Mouse (Mus musculus) lung, embryonic 16.5 days (tissue): ENCODE measurements around the gene Hist1h3d. TPM values are rescaled to one million over a fixed set of nuclear protein-coding genes. Genes with fewer than 3 reads are reported as not detected.

Experiments
- ATAC-seq: fragments of 200-750 bp; cut with Nextera tagmentation; 2 replicates; pipeline ENCODE4 v1.8.0; 2017; ENCODE audit warnings: low read depth, mild to moderate bottlenecking, moderate library complexity
- H3K27ac ChIP-seq: fragments of 300-500 bp; sonication (generic); 2 replicates; pipeline ENCODE4 v1.5.1; 2014; ENCODE audit warnings: mild to moderate bottlenecking, control low read depth, low read length
- H3K27me3 ChIP-seq: fragments of 300-500 bp; sonication (generic); 2 replicates; pipeline ENCODE4 v1.6.1; 2014; ENCODE audit warnings: low read depth, low read length, mixed read lengths; ENCODE audit not compliant: control insufficient read depth, insufficient read depth
- H3K36me3 ChIP-seq: fragments of 300-500 bp; sonication (generic); 2 replicates; pipeline ENCODE4 v1.6.1; 2014; ENCODE audit warnings: low read length; ENCODE audit not compliant: control insufficient read depth, insufficient read depth
- H3K4me1 ChIP-seq: fragments of 300-500 bp; sonication (generic); replicated peaks from 2 replicates; pipeline ENCODE4 v1.6.1; 2014; ENCODE audit warnings: low read length, mixed read lengths; ENCODE audit not compliant: control insufficient read depth, insufficient read depth
- H3K4me2 ChIP-seq: fragments of 300-500 bp; sonication (generic); 2 replicates; pipeline ENCODE4 v1.6.1; 2014; ENCODE audit warnings: low read depth, low read length, control low read depth
- H3K4me3 ChIP-seq: fragments of 300-500 bp; sonication (generic); 2 replicates; pipeline ENCODE4 v1.5.1; 2014; ENCODE audit warnings: mild to moderate bottlenecking, low read length, control low read depth
- H3K9ac ChIP-seq: fragments of 300-500 bp; sonication (generic); 2 replicates; pipeline ENCODE4 v1.6.1; 2014; ENCODE audit warnings: low read length, control low read depth
- H3K9me3 ChIP-seq: fragments of 300-500 bp; sonication (generic); 2 replicates; pipeline ENCODE4 v1.6.1; 2016; ENCODE audit warnings: low read length; ENCODE audit not compliant: control insufficient read depth
- WGBS: fragments of 180-500 bp; shearing (Covaris S2); extraction: QIAGEN DNeasy Blood & Tissue Kit; methylation state at CpG from one replicate; pipeline ENCODE4 v1.1.7; 2014; 5-methylcytosine and 5-hydroxymethylcytosine counted together
- polyA plus RNA-seq: library from polyadenylated mRNA; unstranded; fragments of >200 nt; fragmentation: Nextera tagmentation; extraction: Ambion mirVana; gene quantifications from 2 replicates; pipeline ENCODE4 v1.2.1, GENCODE M21; 2015

Hist1h3d gene
- polyA plus RNA-seq, 1 experiment from 2014 or later, result 9.5 TPM

GRCm38 (mm10) chr13:23593051-23593770, 17.6 kb downstream of the Hist1h3d start:
- Histone ChIP-seq H3K4me3 (no peak overlapping the region), H3K9ac (0 out of 2 replicates have a peak overlapping the region, but pooled peaks have one; percentile 1), H3K36me3 (no peaks in the 10 kb centered on the region), H3K27ac (peak overlapping the region; percentile 87), H3K27me3 (no peaks in the 10 kb centered on the region), H3K4me2 (no peak overlapping the region), H3K4me1 (no peaks in the 10 kb centered on the region), H3K9me3 (no peaks in the 10 kb centered on the region)
- peak; percentile 57; the same call in 1 of the 2 replicates for ATAC-seq
- 55% methylated on average over 5 of the region's 5 CpGs for WGBS

- Histone ChIP-seq H3K4me1 (no peaks in the 10 kb centered on the region), H3K27me3 (no peaks in the 10 kb centered on the region), H3K4me2 (no peak overlapping the region), H3K4me3 (no peak overlapping the region), H3K27ac (no peak overlapping the region), H3K36me3 (no peaks in the 10 kb centered on the region), H3K9ac (no peak overlapping the region), H3K9me3 (no peaks in the 10 kb centered on the region)
- no peak for ATAC-seq
- WGBS, result 70% methylated on average over 2 of the region's 2 CpGs
Measured at GRCm38 (mm10) chr13:23595185-23595584, 19.6 kb downstream of the Hist1h3d start.

GRCm38 (mm10) chr13:23595622-23596372, 20.2 kb downstream of the Hist1h3d start:
- no peaks in the 10 kb centered on the region for H3K9me3 ChIP-seq
- no peak overlapping the region for H3K27ac ChIP-seq
- WGBS, result 80% methylated on average over 7 of the region's 7 CpGs
- H3K4me1 ChIP-seq, result no peaks in the 10 kb centered on the region
- no peak overlapping the region for H3K4me2 ChIP-seq
- H3K9ac ChIP-seq, result no peak overlapping the region
- H3K36me3 ChIP-seq, result no peaks in the 10 kb centered on the region
- H3K27me3 ChIP-seq, result no peaks in the 10 kb centered on the region
- ATAC-seq, result no peak
- no peak overlapping the region for H3K4me3 ChIP-seq

GRCm38 (mm10) chr13:23597957-23598356, 22.4 kb downstream of the Hist1h3d start:
- 3% methylated on average over 9 of the region's 9 CpGs for WGBS
- H3K4me3 ChIP-seq, result no peak overlapping the region
- H3K27me3 ChIP-seq, result no peaks in the 10 kb centered on the region
- ATAC-seq, result no peak
- no peak overlapping the region for H3K27ac ChIP-seq
- H3K36me3 ChIP-seq, result no peaks in the 10 kb centered on the region
- H3K4me1 ChIP-seq, result no peaks in the 10 kb centered on the region
- H3K4me2 ChIP-seq, result no peak overlapping the region
- no peak overlapping the region for H3K9ac ChIP-seq
- H3K9me3 ChIP-seq, result no peaks in the 10 kb centered on the region

- ATAC-seq, result no peak
- no peak overlapping the region for H3K4me2 ChIP-seq
- H3K4me1 ChIP-seq, result no peaks in the 10 kb centered on the region
- H3K36me3 ChIP-seq, result no peaks in the 10 kb centered on the region
- H3K9me3 ChIP-seq, result no peaks in the 10 kb centered on the region
- peak overlapping the region; percentile 72 for H3K27ac ChIP-seq
- no peaks in the 10 kb centered on the region for H3K27me3 ChIP-seq
- H3K4me3 ChIP-seq, result no peak overlapping the region
- no peak overlapping the region for H3K9ac ChIP-seq
- WGBS, result 59% methylated on average over 7 of the region's 7 CpGs
Measured at GRCm38 (mm10) chr13:23603182-23603699, 27.7 kb downstream of the Hist1h3d start.

- Histone ChIP-seq H3K9me3 (no peaks in the 10 kb centered on the region), H3K4me2 (no peak overlapping the region), H3K4me1 (no peaks in the 10 kb centered on the region), H3K36me3 (no peaks in the 10 kb centered on the region), H3K27ac (no peak overlapping the region), H3K4me3 (no peak overlapping the region), H3K9ac (no peak overlapping the region), H3K27me3 (no peaks in the 10 kb centered on the region)
- ATAC-seq, result no peak
- WGBS, result 86% methylated on average over 3 of the region's 3 CpGs
Measured at GRCm38 (mm10) chr13:23604452-23604851, 28.9 kb downstream of the Hist1h3d start.

GRCm38 (mm10) chr13:23605052-23605451, 29.5 kb downstream of the Hist1h3d start:
- Histone ChIP-seq H3K9ac (no peak overlapping the region), H3K36me3 (no peaks in the 10 kb centered on the region), H3K4me1 (no peaks in the 10 kb centered on the region), H3K9me3 (no peaks in the 10 kb centered on the region), H3K27me3 (no peaks in the 10 kb centered on the region), H3K4me3 (no peak overlapping the region), H3K27ac (no peak overlapping the region), H3K4me2 (no peak overlapping the region)
- 83% methylated on average over 3 of the region's 3 CpGs for WGBS
- ATAC-seq, result no peak

- Histone ChIP-seq H3K9me3 (no peaks in the 10 kb centered on the region), H3K4me2 (no peak overlapping the region), H3K4me1 (no peaks in the 10 kb centered on the region), H3K27ac (no peak overlapping the region), H3K27me3 (no peaks in the 10 kb centered on the region), H3K4me3 (no peak overlapping the region), H3K36me3 (no peaks in the 10 kb centered on the region), H3K9ac (no peak overlapping the region)
- no peak for ATAC-seq
- 73% methylated on average over 4 of the region's 4 CpGs for WGBS
Measured at GRCm38 (mm10) chr13:23609209-23609608, 33.6 kb downstream of the Hist1h3d start.

- H3K27ac ChIP-seq, result no peak overlapping the region
- H3K4me2 ChIP-seq, result no peak overlapping the region
- no peaks in the 10 kb centered on the region for H3K27me3 ChIP-seq
- H3K4me3 ChIP-seq, result no peak overlapping the region
- no peaks in the 10 kb centered on the region for H3K36me3 ChIP-seq
- H3K9ac ChIP-seq, result no peak overlapping the region
- no peak for ATAC-seq
- H3K9me3 ChIP-seq, result no peaks in the 10 kb centered on the region
- H3K4me1 ChIP-seq, result no peaks in the 10 kb centered on the region
Measured at GRCm38 (mm10) chr13:23609844-23610243, 34.3 kb downstream of the Hist1h3d start.
